Mouse (Mus musculus): ENCODE results near the gene Reln.

DNA sequence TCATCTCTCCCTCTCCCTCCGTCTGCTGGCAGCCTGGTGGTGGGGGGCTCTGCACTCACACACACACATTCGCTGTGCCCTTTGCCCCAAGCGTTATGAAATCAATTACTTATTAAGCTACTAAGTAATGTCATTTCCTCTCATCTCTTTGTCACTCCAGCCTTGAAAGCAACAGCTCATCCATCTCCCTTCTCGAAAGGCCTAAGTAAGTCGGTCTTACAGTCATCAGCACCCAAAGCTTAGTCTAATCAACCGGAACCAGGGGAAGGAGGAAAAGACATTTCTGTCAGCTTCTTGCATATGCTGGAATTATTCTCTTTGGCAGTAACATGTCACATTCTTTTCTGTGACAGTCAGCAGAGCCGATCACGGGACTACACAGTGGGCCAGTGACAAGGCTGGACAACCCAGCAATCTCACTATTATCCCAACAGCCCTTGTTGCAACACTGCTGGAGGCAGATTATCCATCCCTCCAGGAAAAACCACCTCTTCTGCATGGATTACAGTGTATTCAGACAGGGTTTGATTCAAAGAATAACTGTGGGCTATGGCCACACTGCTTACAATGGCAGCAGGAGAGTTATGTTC, 149.1 kb downstream of the Reln start:
- TF ChIP-seq POLR2A (IDR thresholded peaks at IDR 0.05; ENCODE audit: insufficient read depth, low read depth, low read length) (no peak), CTCF (IDR thresholded peaks at IDR 0.05; ENCODE audit: insufficient read depth, low read depth, low read length) (no peak)
